Mouse (Mus musculus) cerebellum, adult 9-10 months (tissue): Measurements from ENCODE around the gene Sox6.

Source experiments
- DNase-seq: peaks from one replicate; pipeline ENCODE4 v3.0.0; 2022

Gene Sox6

DNA sequence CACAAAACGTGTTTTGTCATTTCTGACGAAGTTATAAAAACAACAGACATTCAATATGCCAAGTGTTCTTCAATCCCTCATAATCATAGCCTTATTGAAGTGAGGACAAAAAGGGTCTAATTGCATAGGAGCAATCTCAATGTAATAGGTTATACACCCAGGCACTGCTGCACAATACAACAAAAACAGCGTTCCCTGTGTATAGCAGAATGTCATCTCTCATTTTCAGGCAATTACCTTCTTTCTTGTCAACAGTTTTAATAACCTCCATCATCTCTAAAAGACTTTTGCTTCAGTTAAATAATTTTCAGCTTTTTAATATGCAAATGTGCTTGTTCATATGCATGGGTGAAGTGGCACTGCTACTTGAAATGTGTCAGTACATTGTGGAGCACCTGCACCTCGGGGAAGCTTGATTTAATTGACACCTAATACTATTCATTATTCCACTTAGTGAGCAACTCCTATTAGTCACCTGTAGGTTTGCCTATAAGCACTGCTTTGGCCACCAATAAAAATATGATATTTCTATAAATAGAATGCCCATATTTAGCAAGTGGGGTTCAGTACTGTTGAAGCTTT is 292.8 kb downstream of the Sox6 start:
- no peak for DNase-seq

DNA sequence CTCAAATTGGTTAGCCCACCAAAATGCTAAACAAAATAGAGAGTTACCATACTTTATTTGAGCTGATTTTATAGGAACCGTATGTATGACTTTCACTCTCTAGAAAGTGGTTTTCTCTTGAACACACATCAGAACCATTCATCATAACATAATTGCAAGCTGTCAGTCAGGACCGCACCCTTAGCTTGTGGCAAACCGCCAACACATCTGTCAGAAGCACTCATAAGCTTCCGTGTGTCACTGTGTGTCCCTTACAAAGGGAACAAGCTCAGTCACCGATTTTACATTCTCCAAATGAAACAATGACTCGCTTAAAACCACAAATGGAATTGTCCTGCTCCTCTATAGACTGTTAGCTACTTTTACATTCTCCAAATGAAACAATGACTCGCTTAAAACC is 304.5 kb downstream of the Sox6 start:
- no peak for DNase-seq

DNA sequence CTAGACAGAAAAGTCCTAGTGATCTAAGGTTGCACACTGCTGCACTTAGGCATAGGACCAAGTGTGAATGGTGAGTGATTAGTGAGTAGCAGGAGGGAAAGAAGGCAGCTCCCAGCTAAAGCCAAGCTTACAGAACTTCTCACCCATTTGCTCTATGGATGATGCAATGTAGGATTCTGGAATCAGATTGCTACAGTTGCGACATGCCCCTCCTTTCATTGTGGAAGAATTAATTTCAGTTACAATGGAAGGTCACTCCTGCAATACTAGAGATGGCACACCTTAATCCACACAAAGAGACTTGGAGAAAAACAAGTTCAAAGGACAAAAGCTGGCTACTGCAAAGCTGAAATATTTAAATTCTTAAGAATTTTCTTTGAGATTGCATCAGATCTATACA is 305.8 kb downstream of the Sox6 start:
- no peak for DNase-seq

DNA sequence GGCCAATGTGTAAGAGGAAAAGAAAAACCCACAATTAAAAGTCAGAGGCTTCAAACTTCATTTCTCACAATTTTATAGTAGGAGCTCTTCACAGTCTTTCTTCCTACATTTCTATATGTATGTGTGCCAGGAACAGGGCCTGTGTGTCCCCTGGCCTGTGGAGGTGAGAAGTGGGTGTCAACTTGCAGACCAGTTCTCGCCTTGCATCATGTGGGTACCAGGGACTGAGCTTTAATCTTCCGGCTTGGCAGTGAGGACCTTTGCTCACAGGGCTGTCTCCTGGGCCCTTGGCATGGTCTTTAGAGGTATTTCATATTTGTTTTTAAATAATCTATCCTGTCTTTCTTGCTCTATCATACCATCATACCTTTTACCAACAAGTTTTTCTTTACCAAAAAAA is 311.8 kb downstream of the Sox6 start:
- DNase-seq = no peak

DNA sequence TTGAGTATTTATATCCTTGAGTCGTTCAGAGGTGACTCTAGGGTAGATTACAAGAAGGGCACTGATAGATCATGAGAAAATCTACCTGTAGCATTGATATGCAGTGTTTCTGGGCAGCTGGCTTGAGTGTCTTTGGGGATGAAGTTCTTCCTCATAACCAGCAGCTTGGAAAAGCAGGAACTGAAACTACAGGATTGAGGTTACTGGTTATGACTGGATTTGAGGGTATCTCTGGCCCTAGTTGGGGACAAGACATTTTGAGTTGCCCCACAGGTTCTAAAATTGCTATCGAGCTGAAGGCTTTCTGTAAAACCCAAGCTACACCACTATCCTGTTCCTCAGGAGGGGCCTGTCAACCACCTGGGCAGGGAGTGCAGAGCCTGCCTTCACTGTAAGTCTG is 314.2 kb downstream of the Sox6 start:
- no peak for DNase-seq

DNA sequence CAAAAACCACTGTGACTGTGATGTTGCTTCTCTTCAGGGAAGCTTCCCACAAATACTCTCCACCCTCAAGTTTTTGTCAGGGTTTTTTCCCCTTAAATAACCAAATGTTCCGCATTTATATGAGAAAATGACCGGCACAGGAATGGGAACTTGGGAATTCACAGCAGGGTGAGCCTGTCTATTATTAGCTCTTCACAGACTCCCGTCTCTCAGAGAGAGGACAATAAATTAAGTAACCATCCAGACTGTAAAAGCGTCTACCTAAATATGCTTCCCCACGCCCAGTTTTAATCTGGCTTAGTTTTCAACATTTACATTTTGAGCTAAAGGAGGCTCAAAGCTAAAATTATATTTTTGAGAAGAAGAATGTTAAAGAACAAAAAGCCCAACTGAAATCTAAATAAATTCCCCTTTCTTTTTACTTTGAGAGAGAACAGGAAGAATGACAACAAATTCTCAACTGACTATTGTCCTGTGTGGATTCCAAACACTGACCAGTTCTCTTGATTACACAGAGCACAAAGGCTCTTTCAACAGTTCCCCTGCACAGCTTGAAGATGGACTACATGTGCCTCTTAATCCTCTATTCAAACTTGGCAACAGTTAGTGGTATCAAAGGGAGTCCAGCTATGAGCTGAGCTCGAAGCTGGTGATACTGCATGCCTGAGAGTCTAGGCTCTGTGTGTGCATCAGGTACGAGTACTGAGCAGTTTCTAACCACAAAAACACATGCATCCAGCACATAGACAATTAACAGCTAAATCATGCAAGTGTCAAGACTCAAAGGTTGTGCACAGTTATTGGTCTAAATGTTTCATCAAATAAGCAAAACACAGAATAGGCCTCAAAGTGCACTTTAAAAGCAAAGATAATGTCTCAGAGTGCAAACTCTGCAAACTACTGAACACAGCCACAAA is 316.7 kb downstream of the Sox6 start:
- no peak for DNase-seq

DNA sequence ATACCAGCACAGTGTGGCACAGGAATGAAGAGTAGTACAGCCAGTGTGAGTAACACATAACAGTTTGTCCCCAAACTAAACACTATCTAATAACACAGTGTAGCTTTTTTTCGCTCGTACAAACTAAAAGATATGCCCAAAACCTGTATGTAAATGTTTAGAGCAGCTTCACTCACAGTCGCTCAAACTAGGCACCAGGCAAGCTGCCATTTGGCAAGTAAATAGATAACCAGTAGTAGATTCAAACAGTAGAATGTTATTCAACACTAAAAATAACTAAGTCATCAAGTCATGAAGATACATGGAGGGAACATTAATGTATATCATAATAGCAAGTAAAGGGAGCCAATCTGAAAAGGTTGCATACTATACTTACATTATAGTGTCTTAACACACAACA is 318.8 kb downstream of the Sox6 start:
- no peak for DNase-seq

DNA sequence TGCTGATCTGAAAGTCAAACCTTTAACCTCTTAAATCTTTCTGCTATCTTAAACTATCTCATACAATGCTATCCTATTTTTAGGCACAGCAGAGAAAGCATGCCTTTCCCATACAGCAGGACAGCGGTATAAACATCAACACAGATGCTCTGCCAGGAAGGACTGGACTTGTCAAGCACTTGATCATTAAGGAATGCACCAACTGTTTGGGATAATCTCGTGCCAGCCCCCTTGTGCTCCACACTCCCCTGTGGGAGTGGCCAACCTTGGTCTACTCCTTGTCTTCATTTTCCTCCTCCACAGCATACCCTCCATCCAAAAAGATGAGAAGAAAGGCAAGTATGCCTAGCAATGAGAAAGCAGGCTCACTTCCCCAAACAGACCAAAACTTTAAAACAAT is 332.5 kb downstream of the Sox6 start:
- no peak for DNase-seq

DNA sequence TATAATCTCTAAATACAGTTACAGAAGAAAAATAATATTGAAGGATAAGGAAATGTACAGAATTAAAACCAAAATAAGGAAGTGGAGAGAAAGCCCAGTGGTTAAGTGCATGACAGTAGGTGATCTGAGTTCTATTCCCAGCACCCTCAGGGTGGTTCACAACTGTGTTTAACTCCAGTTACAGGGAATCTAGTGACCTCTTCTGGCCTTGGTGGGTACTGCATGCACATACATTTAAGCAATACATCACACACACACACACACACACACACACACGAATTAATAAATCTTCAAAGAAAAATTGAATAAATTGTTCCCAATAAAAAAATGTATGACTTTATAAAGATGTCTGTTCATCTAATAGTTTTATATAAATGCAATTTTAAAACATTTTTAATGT is 340.5 kb downstream of the Sox6 start:
- no peak for DNase-seq

DNA sequence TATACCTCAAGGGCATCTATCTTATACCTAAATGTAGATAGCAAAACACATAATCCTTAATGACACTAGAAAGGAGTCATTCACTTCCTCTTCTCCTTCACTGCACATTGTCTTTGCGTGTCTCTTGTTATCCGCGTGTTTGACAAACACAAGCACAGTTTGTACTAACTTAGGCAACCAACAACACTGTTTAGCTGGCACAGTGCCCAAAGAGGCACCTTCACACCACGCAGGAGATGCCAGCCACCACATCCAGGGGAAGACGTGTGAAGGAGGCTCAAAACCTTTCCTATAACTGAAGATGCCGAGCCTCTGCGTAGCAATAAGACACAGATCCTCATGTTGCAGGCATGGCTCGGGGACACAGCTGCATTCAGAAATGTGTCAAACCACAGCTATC is 345.4 kb downstream of the Sox6 start:
- DNase-seq = no peak

DNA sequence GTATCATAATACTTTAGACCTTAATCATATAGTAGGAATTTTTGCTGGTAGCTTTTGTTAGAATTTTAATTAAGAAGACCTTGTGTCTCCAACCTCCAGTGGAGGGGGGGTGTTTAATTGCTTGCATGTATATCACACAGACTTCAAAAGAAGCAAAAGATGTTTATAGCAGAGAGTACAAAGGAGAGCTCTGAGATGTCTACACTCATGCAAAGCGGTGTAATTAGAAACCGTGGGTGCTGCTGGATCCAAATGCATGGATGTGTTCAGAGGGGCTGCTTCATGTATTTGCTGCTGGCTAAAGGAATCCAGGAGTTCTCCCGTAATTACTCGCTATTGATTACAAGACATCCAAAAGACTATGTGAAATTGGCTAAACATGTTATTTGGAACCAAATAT is 347.5 kb downstream of the Sox6 start:
- DNase-seq = no peak

DNA sequence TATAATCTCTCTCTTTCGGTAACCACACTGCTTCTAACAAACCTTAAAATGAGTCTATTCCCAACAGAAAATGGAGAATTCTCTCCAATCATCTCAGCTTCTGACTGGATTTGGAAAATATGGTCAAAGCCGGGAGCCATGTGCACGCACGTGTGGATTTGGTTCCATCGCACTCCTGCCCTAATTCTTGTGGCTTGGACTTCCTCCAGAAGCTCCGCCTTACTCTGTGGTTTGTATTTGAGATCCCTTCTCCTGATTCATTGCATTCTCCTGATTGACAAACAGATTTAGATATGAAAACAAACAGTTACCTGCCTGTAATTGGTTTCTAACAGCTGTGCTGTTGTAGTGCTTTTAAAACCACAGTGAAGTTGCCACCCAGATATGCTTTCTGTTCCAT is 351.9 kb downstream of the Sox6 start:
- DNase-seq = no peak

DNA sequence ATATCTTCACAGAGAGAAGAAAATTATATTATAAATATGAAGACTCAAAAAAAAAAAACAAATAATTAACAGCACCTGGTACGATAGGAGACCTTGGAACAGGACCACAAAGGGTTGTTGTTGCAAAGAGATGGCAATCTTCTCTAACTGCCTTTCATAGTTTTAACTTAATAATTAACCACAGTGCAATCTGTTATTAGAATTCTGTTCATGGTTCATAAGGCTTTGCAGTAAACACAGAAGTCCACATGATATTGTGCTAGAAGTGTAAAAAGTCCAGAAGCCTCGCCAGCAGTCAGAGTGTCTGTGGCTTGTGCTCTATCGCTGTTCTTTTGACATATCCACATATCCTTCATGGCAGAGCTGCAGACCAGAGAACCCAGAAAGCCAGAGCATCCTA is 354.5 kb downstream of the Sox6 start:
- no peak for DNase-seq

DNA sequence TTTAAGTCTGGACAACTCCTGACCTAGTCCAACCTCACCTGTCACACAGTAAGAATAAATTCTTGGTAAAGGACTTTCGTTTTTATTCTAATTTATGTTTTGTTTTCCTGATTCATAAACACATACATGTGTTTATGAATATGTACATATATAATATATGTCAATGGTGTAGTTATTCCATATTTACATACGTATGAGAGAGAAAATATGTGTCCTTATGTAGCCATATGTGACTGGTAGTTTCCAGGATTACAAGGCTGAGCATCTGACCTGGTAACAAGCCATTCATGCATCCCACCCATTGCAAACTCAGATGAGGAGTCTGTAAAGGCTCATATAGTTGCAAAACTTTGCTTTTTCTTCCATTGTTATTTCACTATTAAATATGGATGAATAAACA is 366.8 kb downstream of the Sox6 start:
- DNase-seq = no peak

DNA sequence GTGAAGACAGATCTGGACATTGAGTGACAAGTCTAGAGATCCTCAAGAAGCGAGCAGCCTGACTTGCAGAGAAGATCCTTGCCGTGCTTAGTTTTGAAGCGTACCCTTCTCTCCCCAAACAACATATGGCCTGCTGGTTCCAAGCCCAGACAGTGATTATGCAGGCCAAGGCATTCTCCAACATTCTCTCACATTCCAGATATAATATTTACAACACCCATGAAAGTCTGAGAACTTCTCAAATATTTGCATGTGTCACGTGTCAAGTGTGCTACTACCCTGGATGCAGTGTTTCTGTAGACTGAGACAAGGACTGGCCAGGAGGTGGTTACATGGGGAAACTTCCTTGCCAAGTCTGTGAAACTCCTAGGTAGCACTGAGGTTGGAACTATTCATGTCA is 367.3 kb downstream of the Sox6 start:
- no peak for DNase-seq

DNA sequence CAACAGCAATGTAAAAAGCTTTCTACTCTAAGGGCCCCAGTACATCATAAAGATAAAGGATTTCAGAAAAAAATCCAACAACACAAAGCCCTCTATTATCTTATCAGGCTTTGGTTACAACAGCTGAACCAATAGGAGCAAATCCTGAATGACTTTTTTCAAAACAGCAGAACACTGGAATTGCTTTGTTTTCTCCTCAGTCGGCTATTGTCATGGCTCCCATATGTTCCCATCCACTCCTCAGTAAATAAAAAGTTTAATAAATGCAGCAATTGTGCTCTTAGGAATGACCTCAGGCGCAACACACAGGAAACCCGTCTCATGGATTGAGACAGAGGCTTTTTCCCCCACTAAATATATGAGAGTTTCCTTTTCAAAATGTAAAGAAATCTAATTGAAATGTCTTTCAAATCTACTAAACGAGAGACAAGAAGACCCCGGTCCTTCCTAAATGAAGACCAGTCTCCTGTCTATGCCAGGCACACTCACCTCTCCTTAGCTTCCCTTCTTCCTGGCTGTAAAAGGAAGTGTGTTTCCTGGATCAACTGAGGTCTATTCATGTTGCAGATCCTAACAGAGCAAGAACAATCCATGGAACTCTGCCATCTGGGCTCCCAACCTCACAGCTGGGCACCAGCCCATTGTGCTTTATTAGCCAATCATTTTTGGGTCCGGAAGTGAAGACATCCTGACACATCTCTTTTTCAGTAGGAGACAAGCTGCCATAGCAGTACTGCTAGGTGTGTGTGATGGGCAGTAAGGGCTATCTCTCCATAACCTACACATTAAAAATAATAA is 369.2 kb downstream of the Sox6 start:
- no peak for DNase-seq

DNA sequence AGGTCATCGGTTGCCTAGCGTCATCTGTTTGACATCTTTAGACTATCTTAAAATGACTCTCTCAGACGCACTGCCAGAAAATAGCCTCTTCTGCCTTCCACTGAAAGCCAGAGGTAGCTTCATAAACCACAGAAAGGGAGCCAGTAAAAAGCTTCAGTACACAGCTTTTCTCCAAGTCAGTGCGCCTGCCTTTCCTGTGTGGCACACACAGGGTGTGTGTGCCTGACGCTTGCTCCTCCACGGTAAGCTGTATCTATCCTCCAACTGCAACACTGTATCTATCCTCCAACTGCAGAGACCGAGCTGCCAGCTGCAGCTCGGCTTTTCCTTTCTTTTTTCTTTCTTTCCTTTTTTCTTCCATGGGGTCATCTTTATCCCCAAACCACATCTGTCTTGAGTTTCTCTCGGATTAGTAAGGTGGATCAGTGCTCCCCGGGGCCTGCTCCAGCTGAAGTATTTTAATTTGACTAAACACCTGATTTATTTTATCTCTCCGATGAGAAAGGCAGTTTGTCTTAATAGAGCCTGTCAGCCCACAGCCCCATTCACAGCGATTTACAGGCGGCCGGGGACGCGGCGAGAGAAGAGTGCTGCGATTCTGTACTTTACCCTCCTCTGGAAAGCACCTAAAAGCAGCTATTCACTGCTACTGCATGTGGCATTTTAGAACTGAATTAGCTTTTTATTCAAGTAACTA is 371.8 kb downstream of the Sox6 start:
- no peak for DNase-seq

DNA sequence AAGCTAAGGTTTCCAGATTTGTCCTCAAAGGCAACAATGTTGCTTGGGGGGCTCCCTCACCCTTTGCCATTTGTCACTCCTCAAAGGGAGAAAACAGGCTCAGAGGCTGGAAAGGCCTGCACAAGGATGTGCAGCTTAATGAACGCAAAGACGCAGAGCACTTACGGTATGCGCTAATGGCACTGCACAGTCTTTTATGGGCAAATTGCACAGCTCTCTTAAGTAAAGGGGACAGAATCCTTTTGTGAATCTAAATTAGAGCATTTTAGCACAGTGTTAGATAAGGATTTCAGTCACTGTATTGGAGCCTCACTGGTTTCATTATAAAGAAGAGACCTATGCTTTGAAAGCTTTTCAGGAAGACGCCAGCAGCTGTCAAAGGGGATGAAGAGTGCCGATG is 375.2 kb downstream of the Sox6 start:
- DNase-seq = no peak

DNA sequence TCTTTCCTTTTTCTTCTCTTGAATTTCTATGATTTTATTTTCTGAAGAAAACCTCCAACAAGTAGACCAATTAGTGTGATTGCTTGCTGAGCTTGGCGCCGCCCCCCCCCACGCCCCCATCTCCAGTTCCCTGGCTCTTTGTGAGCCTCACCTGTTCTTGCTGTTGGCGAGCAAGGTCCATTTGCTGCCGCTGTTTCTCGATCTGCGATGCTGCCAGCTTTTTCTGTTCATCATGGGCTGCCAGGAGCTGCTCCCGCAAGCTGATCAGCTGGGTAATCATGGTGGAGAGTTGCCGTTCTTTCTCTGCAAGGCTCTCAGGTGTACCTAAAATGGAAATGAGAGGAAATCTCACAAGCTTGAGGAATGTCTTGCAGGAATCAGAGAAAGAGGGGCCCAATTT is 376.5 kb downstream of the Sox6 start:
- DNase-seq = no peak

DNA sequence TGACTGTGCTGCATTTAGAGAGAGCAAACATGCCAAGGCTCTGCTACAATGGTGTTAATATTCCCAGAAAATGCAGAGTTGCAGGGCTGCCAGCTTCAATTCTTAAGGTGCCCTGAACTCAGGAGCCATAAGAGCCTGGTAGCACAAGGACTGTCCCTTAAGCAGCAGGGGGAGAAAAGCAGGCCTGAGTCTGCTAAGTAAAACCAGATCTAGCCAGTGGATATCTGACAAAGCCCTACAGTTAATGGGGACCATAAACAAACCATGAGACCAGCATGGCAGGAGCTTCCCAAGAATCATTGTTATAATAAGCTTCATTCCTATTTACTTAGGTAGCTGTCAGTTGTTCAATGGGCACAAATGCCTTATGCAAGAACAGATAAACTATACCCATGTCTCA is 391.9 kb downstream of the Sox6 start:
- no peak for DNase-seq

DNA sequence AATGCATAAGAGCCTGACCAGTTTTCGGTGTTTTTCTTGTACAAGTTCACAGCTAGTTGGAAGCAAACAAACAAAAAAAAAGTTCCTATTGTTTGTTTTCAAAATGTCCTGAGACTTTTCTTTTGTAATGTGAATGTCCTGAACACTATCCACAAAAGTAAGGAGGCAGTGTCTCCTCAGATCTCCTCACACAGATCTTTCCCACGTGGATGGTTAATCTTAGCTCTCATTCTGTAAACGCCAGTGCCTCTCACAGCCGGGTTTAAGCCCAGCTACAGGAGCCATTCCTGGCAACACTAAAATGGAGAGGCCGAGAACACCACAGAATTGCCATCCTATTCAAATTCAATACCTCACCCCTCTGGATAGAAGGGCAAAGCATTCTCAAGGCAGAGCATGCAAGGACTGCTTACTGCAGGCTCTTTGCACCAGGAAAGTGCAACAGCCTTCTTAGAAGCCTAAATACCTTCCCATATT is 392.6 kb downstream of the Sox6 start:
- DNase-seq = no peak

DNA sequence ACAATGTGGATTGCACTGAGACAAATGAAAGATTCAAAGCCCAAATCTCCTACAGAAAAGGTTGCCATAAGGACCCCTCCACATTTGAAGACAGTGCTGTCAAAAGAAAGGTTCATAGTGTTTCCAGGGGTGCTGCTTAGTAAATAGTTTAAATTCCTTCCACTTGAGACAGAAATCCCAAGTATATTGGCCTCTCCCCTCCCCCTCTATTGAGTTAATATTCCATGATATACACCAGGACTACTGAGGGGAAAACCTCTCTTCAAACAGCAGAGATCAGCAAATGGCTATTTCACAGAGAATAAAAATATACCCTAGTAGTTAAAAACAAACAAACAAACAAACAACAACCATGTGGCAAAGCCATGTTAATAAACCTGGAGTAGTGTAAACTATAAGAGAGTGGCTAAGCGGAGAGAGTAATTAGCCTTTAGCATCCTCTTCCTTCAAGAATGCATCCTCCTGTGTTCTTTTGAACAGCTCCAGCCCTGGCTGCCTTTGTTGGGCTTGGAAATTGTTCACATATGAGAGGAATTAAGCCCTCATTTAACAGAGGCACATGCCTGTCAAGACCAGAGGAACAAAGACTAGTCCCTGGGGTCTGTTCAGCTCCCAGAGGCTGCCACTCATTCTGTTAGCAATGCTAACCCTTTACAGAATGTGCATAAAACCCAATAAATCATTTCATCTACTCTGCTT is 393.2 kb downstream of the Sox6 start:
- DNase-seq = no peak

DNA sequence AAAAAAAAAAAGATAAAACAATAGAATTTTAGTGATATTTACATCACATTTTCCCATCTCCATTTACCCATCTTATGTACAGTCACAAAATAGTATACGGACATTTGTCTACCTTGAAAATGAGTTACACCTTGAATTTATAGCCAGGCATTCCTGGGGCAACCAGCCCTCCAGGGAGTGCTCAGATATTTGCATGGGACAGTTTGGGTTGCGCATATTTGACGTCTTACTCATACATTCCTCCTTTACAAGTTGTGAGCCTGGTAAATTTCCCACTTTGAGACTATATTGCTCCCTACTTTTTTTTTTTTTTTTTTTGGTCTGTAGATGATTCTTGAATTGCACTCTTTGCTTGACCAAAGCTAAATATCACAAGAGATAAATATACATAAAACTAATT is 407.9 kb downstream of the Sox6 start:
- no peak for DNase-seq
